Mouse (Mus musculus) induced T-regulatory cell, adult 2 months (primary cell): ENCODE measurements around the gene Rab12.

Experiments used
- DNase-seq: peaks from one replicate; pipeline ENCODE4 v3.0.0-alpha.2; 2012; ENCODE audit warnings: low read depth

Gene Rab12

GRCm38 (mm10) chr17:66498598-66498997 lies 20.9 kb downstream of the Rab12 start:
- DNase-seq, result no peak

- DNase-seq, result no peak
Observed at GRCm38 (mm10) chr17:66496589-66496988, 22.9 kb downstream of the Rab12 start.

- peak; percentile 74 for DNase-seq
Observed at GRCm38 (mm10) chr17:66490022-66490601, 29.4 kb downstream of the Rab12 start.

- DNase-seq, result no peak
Observed at GRCm38 (mm10) chr17:66486576-66486975, 33.0 kb downstream of the Rab12 start.

- DNase-seq, result peak; percentile 60
Observed at GRCm38 (mm10) chr17:66485742-66486141, 33.8 kb downstream of the Rab12 start.

- DNase-seq, result no peak
Observed at GRCm38 (mm10) chr17:66484965-66485364, 34.6 kb downstream of the Rab12 start.

- no peak for DNase-seq
Observed at GRCm38 (mm10) chr17:66483651-66484454, 35.7 kb downstream of the Rab12 start.

- DNase-seq, result no peak
Observed at GRCm38 (mm10) chr17:66481295-66481694, 38.2 kb downstream of the Rab12 start.

GRCm38 (mm10) chr17:66480491-66481278 lies 38.8 kb downstream of the Rab12 start:
- DNase-seq, result no peak

- DNase-seq, result no peak
Observed at GRCm38 (mm10) chr17:66479813-66480490, 39.6 kb downstream of the Rab12 start.

- no peak for DNase-seq
Observed at GRCm38 (mm10) chr17:66479311-66479710, 40.2 kb downstream of the Rab12 start.

- DNase-seq, result no peak
Observed at GRCm38 (mm10) chr17:66473205-66473604, 46.3 kb downstream of the Rab12 start.

GRCm38 (mm10) chr17:66471775-66472174 lies 47.8 kb downstream of the Rab12 start:
- DNase-seq, result no peak

GRCm38 (mm10) chr17:66471252-66471651 lies 48.3 kb downstream of the Rab12 start:
- no peak for DNase-seq

- DNase-seq, result no peak
Observed at GRCm38 (mm10) chr17:66470020-66470419, 49.5 kb downstream of the Rab12 start.

GRCm38 (mm10) chr17:66457278-66457677 lies 62.3 kb downstream of the Rab12 start:
- no peak for DNase-seq

GRCm38 (mm10) chr17:66451143-66451542 lies 68.4 kb downstream of the Rab12 start:
- peak; percentile 77 for DNase-seq

GRCm38 (mm10) chr17:66450526-66451070 lies 68.9 kb downstream of the Rab12 start:
- DNase-seq, result no peak

GRCm38 (mm10) chr17:66449460-66450341 lies 69.8 kb downstream of the Rab12 start, which contains the start of gene Mtcl1:
Gene Mtcl1 (minus strand): TSS chr17:66449750.
- DNase-seq, result peak; percentile 60
